Mouse (Mus musculus) Patski (cell line): ENCODE results near the gene Spo11. TPM values are rescaled to one million over a fixed set of nuclear protein-coding genes. Genes with fewer than 3 reads are reported as not detected.
A peak's percentile ranks its signal among the peaks of the same experiment; 100 is the strongest.

ENCODE experiments used
- ATAC-seq: fragments of 100-300 bp; one replicate; pipeline ENCODE4 v1.8.0; 2021
- CTCF ChIA-PET: fragments of 350-600 bp; sonication (Branson Sonifier 250); formaldehyde crosslinking; loops from one replicate; lab custom pipeline; 2022; ENCODE audit warnings: inconsistent platforms; lab: Charles Lee
- POLR2A ChIA-PET: fragments of 350-600 bp; sonication (Branson Sonifier 250); formaldehyde crosslinking; loops from one replicate; lab custom pipeline; 2022; ENCODE audit warnings: antibody characterized with exemption, inconsistent platforms; lab: Charles Lee
- DNase-seq: peaks from one replicate; pipeline ENCODE4 v3.0.0-alpha.2; 2011; ENCODE audit warnings: low read depth, low spot score
- H3K27me3 ChIP-seq: fragments of 371-371 bp; one replicate; pipeline ENCODE4 v1.5.1; 2021
- CTCF ChIP-seq: fragments of 100-300 bp; IDR thresholded peaks from one replicate; pipeline ENCODE4 v1.5.1; 2021
- in situ Hi-C: fragments of 300-500 bp; cut with MboI; formaldehyde crosslinking; loops from 3 replicates; pipeline ENCODE4 v1.11.1; 2018; ENCODE audit warnings: low pct_unique_long_range_greater_than_20kb, mixed read lengths
- polyA plus RNA-seq: library from polyadenylated mRNA; unstranded; gene quantifications from one replicate; pipeline ENCODE4 v1.2.3, GENCODE M21; 2021

Gene Spo11
- polyA plus RNA-seq, 1 experiment from 2014 or later = 1.3 TPM

- in situ Hi-C loops = no loop called here
- POLR2A ChIA-PET = interaction anchor here (0.6 to 0.7 kb wide), 2 partner anchors 165 to 368 kb away, joined by 3 read pairs; no protein-coding TSS in a partner anchor
- DNase-seq = no peak
- H3K27me3 ChIP-seq = no peaks in the 10 kb centered on the region
- TF ChIP-seq CTCF = no peak
- CTCF ChIA-PET = interaction anchor here (1.1 kb wide), 2 partner anchors 21 to 152 kb away, joined by 4 read pairs; no protein-coding TSS in a partner anchor
- ATAC-seq = no peak
Measured at GRCm38 (mm10) chr2:172982776-172983561, 5.5 kb downstream of the Spo11 start.

GRCm38 (mm10) chr2:172990161-172990560, 12.7 kb downstream of the Spo11 start:
- CTCF ChIA-PET = interaction anchor here (2.7 kb wide), 1 partner anchor 158 kb away, joined by 10 read pairs; no protein-coding TSS in a partner anchor
- POLR2A ChIA-PET = no interaction called here
- no peak for TF ChIP-seq CTCF
- DNase-seq = no peak
- ATAC-seq = no peak
- in situ Hi-C loops = no loop called here
- H3K27me3 ChIP-seq = no peaks in the 10 kb centered on the region

GRCm38 (mm10) chr2:172996207-172996606, 18.7 kb downstream of the Spo11 start:
- in situ Hi-C loops = loop anchor here (5.0 kb wide), 3 partner anchors 86 to 519 kb away; no protein-coding TSS in a partner anchor
- ATAC-seq (no peak), DNase-seq (no peak)
- ChIA-PET CTCF (interaction anchor here (0.9 to 3.4 kb wide), 6 partner anchors 9 to 167 kb away, joined by 3 to 26 read pairs (median 6); no protein-coding TSS in a partner anchor), POLR2A (no interaction called here)
- TF ChIP-seq CTCF = peak; percentile 90
- no peaks in the 10 kb centered on the region for H3K27me3 ChIP-seq

GRCm38 (mm10) chr2:172997748-172998147, 20.2 kb downstream of the Spo11 start:
- CTCF ChIA-PET = interaction anchor here (0.7 to 3.4 kb wide), 5 partner anchors 25 to 166 kb away, joined by 3 to 26 read pairs (median 3); no protein-coding TSS in a partner anchor

DNA sequence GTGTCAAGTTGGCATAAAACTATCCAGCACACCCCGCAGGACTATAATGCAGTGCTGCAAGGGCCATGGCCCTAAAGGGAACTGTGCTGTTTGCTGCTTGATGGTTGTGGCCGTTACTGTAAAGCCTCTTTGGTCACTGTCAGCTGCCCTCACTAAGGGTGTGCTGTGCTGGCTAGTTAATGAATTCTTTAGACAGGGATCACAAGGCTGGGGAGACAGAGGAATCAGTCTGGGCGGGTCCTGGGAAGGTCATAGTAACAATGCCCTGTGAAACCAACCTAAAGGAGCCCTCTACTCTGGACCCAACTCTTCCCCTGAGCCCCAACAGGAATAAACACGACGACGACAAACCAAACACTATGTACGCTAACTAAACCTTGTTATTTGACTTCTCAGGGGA, 21.0 kb downstream of the Spo11 start:
- ChIA-PET POLR2A (no interaction called here), CTCF (interaction anchor here (1.1 kb wide), 1 partner anchor 161 kb away, joined by 6 read pairs; no protein-coding TSS in a partner anchor)
- ATAC-seq (no peak), DNase-seq (no peak)
- no peaks in the 10 kb centered on the region for H3K27me3 ChIP-seq
- in situ Hi-C loops = loop anchor here (5.0 kb wide), 3 partner anchors 84 to 521 kb away; no protein-coding TSS in a partner anchor
- TF ChIP-seq CTCF = no peak

More at GRCm38 (mm10) chr2:172997748-172998147, 20.2 kb downstream of the Spo11 start:
- H3K27me3 ChIP-seq = no peaks in the 10 kb centered on the region
- in situ Hi-C loops = loop anchor here (5.0 kb wide), 3 partner anchors 85 to 520 kb away; no protein-coding TSS in a partner anchor
- ATAC-seq (no peak), DNase-seq (no peak)
- POLR2A ChIA-PET = no interaction called here
- no peak for TF ChIP-seq CTCF

DNA sequence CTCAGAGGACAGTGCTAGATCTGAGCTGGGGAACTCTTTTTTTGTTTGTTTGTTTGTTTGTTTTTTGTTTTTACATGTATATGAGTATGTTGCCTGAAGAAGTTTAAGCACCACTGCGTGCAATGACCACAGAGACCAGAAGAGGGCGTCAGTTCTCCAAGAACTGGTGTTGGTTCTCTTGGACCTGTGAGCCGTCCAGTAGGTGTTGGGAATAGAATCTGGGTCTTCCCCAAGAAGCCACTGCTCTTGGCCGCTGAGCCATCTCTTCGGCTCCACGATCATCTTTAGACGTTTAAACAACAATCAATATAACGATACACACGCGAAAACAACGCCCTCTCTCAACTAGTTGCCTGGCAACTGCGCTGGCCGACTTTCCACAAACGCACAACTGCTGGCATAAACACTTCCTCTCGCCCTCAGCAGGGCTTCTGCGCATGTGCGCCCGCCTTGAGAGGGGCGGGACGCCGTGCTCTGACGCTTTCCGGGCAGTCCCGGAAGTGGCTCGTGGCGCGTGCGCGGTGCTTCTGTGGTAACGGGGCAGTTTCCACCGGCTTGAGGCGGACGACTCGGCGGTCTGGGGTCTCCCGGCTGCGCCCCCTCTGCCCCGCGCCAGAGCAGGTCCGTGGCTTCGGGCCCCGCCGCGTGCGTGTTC, 22.3 kb downstream of the Spo11 start, which contains the start of gene Rae1:
Rae1 (plus strand) TSS at position 488 of the 655 bp plus-strand sequence.
- ChIA-PET POLR2A (interaction anchor here (0.9 kb wide), 1 partner anchor 166 kb away, joined by 3 read pairs; no protein-coding TSS in a partner anchor), CTCF (interaction anchor here (0.6 to 1.1 kb wide), 3 partner anchors 84 to 169 kb away, joined by 3 to 6 read pairs (median 3); no protein-coding TSS in a partner anchor)
- H3K27me3 ChIP-seq = no peaks in the 10 kb centered on the region
- in situ Hi-C loops = loop anchor here (5.0 kb wide), 3 partner anchors 83 to 522 kb away; no protein-coding TSS in a partner anchor
- ATAC-seq (peak; percentile 87), DNase-seq (peak; percentile 92)
- TF ChIP-seq CTCF = peak; percentile 97

DNA sequence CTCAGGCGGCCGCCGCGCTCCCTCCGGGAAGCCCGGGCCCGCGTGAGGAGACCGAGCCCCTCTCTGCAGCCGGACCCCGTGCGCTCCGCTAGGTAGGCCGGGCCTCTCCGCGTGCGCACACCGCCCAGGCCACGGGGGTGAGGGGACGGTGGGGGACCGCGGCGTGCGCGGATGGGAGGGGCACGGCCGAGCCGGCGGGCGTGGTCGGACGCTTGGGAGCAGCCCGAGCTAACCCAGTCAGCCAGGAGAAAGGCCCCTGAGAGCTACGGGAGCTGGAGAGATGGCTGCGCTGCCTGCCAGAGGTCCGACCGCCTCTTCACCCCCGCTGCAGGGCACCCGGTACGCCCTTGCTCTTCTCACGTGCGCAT, 22.8 kb downstream of the Spo11 start:
- in situ Hi-C loops = no loop called here
- CTCF ChIA-PET = no interaction called here
- POLR2A ChIA-PET = no interaction called here
- no peaks in the 10 kb centered on the region for H3K27me3 ChIP-seq
- TF ChIP-seq CTCF = no peak
- ATAC-seq (peak; percentile 82), DNase-seq (no peak)

DNA sequence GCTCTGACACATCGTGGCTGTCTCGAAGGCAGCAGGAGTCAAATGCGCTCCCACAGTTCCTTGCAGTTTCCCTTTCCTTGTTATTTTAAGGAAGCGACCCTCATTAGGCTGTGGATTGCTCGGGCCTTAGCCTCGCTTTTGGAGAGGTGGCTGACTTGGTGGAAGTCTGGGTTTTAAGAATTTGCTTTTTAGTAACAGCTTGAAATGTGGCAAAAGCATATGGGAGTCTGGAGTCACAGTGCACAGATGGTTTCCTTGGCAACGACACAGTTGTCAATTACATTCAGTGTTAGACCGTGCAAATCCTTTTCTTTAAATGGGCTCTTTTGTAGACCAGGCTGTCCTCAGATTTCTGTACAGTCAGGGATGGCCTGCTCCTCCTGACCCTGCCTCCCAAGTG, 23.4 kb downstream of the Spo11 start:
- ATAC-seq = no peak
- no peaks in the 10 kb centered on the region for H3K27me3 ChIP-seq
- no peak for DNase-seq
- in situ Hi-C loops = no loop called here
- CTCF ChIA-PET = no interaction called here
- POLR2A ChIA-PET = no interaction called here
- no peak for TF ChIP-seq CTCF

- no peaks in the 10 kb centered on the region for H3K27me3 ChIP-seq
- ChIA-PET POLR2A (no interaction called here), CTCF (interaction anchor here (1.0 kb wide), 1 partner anchor 86 kb away, joined by 3 read pairs; no protein-coding TSS in a partner anchor)
- no peak for DNase-seq
- no peak for TF ChIP-seq CTCF
- ATAC-seq = no peak
- in situ Hi-C loops = no loop called here
Measured at GRCm38 (mm10) chr2:173003737-173004136, 26.2 kb downstream of the Spo11 start.

DNA sequence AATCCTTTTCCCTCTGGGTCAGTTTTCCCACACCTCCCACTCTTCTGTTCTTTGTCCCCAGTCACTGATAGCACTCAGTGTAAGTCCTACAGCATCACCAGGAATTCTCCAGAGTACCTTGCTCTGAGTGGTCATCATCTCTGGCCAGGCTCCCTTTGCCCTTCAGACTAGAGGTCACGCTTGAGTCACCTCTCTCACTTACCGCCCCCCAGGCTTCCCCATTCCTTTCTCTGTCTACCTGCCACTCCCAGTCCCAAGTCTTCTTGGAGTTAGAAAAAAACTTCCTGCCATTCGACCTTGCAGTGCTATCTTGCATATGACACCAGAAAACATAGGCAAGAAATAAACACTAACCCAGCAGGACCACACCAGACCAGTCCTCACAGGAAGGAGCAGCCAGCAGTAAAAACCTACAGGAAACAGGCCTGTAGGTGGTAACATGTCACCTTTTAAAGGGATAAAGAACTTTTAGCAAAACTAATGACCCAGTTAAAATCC, 32.8 kb downstream of the Spo11 start:
- ATAC-seq (no peak), DNase-seq (no peak)
- in situ Hi-C loops = no loop called here
- no peak for TF ChIP-seq CTCF
- no peaks in the 10 kb centered on the region for H3K27me3 ChIP-seq
- ChIA-PET CTCF (no interaction called here), POLR2A (no interaction called here)
